Mouse (Mus musculus): ENCODE measurements around the gene 4931406P16Rik.
"Not testable (repeated sequence)": the region's sequence is repeated elsewhere in the genome, so short reads cannot be mapped to it uniquely, and the experiment has no call there.

Gene 4931406P16Rik

GRCm38 (mm10) chr7:34214644-34215043, 98.7 kb downstream of the 4931406P16Rik start:
- no peak for DNase-seq (ENCODE audit: low read depth, low spot score)

GRCm38 (mm10) chr7:34213281-34213680, 100.1 kb downstream of the 4931406P16Rik start:
- DNase-seq (ENCODE audit: low read depth, low spot score): no peak

- DNase-seq (ENCODE audit: low read depth, low spot score): peak; percentile 65
These were observed 105.2 kb downstream of the 4931406P16Rik start for GRCm38 (mm10) chr7:34208027-34208745.

- DNase-seq (ENCODE audit: low read depth, low spot score): peak; percentile 31
These were observed 107.0 kb downstream of the 4931406P16Rik start for GRCm38 (mm10) chr7:34206331-34206730.

GRCm38 (mm10) chr7:34202147-34202546, 111.2 kb downstream of the 4931406P16Rik start:
- not testable (repeated sequence) for DNase-seq (ENCODE audit: low read depth, low spot score)

GRCm38 (mm10) chr7:34200829-34201228, 112.5 kb downstream of the 4931406P16Rik start:
- no peak for DNase-seq (ENCODE audit: low read depth, low spot score)

GRCm38 (mm10) chr7:34198346-34198745, 115.0 kb downstream of the 4931406P16Rik start:
- DNase-seq (ENCODE audit: low read depth, low spot score): peak; percentile 90

GRCm38 (mm10) chr7:34196132-34197128, 116.9 kb downstream of the 4931406P16Rik start, which contains the start of gene Pdcd2l:
Pdcd2l (minus strand) TSS chr7:34196661.
- DNase-seq (ENCODE audit: low read depth, low spot score): peak; percentile 96

- DNase-seq (ENCODE audit: low read depth, low spot score): peak; percentile 70
These were observed 117.7 kb downstream of the 4931406P16Rik start for GRCm38 (mm10) chr7:34195632-34196031.

GRCm38 (mm10) chr7:34192825-34193224, 120.5 kb downstream of the 4931406P16Rik start:
- no peak for DNase-seq (ENCODE audit: low read depth, low spot score)

GRCm38 (mm10) chr7:34189376-34189989, 123.9 kb downstream of the 4931406P16Rik start:
- no peak for DNase-seq (ENCODE audit: low read depth, low spot score)
